Comparison of ENCODE assay signal across 31 mouse cellular contexts in the genomic region with DNA sequence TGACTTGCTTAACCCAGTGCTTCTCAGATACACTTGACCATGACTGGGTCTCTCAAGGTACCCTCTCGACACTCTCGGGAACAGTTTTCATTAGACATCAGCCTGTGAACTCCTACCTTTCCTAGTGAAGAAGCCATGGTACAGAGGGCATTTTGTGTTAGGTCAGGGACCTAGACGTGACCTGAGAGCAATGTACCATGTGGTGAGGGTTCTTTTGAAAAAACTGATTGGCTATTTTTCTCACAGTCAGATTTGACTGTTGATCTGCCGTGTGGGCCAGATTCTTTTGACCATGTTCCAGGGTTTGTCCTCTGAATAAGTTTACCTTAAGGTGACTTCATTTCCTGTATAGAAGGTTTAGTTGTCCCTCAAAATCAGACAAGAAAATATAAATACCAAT.
"Had no signal": no experiment of that assay in that cellular context is flagged by ENCODE, and none has a peak within 500 bp of the region (broad histone marks: within the 10 kb centered on the region; RNA-seq: fewer than 3 reads in every experiment).

No protein-coding gene starts in this region.

- H3K4me3 ChIP-seq: left cerebral cortex, adult 2 months; limb, embryonic 10.5 days; limb, embryonic 12.5 days; limb, embryonic 13.5 days; limb, embryonic 15.5 days; liver, embryonic 12.5 days; liver, embryonic 13.5 days; liver, embryonic 15.5 days; lung, embryonic 15.5 days; megakaryocyte, embryonic 14.5 days; midbrain, embryonic 10.5 days; midbrain, embryonic 12.5 days; midbrain, embryonic 13.5 days; midbrain, embryonic 15.5 days; myocyte; neural tube, embryonic 12.5 days had no signal

- H3K9me3 ChIP-seq: limb, embryonic 10.5 days; limb, embryonic 12.5 days; limb, embryonic 13.5 days; limb, embryonic 15.5 days; liver, embryonic 12.5 days; liver, embryonic 13.5 days; liver, embryonic 15.5 days; lung, embryonic 15.5 days; midbrain, embryonic 10.5 days; midbrain, embryonic 12.5 days; midbrain, embryonic 13.5 days; midbrain, embryonic 15.5 days; neural tube, embryonic 12.5 days had no signal

- H3K9ac ChIP-seq: limb, embryonic 12.5 days; limb, embryonic 13.5 days; limb, embryonic 15.5 days; liver, embryonic 12.5 days; liver, embryonic 13.5 days; liver, embryonic 14.5 days; liver, embryonic 15.5 days; liver, postnatal 0 days; lung, embryonic 14.5 days; lung, embryonic 15.5 days; midbrain, embryonic 12.5 days; midbrain, embryonic 13.5 days; midbrain, embryonic 15.5 days; neural tube, embryonic 12.5 days had no signal

- H3K4me1 ChIP-seq: limb, embryonic 10.5 days; limb, embryonic 12.5 days; limb, embryonic 13.5 days; limb, embryonic 15.5 days; liver, embryonic 12.5 days; liver, embryonic 13.5 days; liver, embryonic 15.5 days; lung, embryonic 15.5 days; megakaryocyte, embryonic 14.5 days; midbrain, embryonic 10.5 days; midbrain, embryonic 12.5 days; midbrain, embryonic 13.5 days; midbrain, embryonic 15.5 days; neural tube, embryonic 12.5 days had no signal

- H3K36me3 ChIP-seq: limb, embryonic 10.5 days; limb, embryonic 12.5 days; limb, embryonic 13.5 days; limb, embryonic 15.5 days; liver, embryonic 12.5 days; liver, embryonic 13.5 days; liver, embryonic 15.5 days; lung, embryonic 15.5 days; midbrain, embryonic 10.5 days; midbrain, embryonic 12.5 days; midbrain, embryonic 13.5 days; midbrain, embryonic 15.5 days; neural tube, embryonic 12.5 days had no signal

- H3K4me2 ChIP-seq: limb, embryonic 12.5 days; limb, embryonic 13.5 days; limb, embryonic 15.5 days; liver, embryonic 11.5 days; liver, embryonic 12.5 days; liver, embryonic 13.5 days; liver, embryonic 15.5 days; lung, embryonic 14.5 days; lung, embryonic 15.5 days; midbrain, embryonic 12.5 days; midbrain, embryonic 13.5 days; midbrain, embryonic 15.5 days; neural tube, embryonic 12.5 days had no signal

- H3K27me3 ChIP-seq: limb, embryonic 12.5 days; limb, embryonic 13.5 days; limb, embryonic 15.5 days; liver, embryonic 12.5 days; liver, embryonic 13.5 days; liver, embryonic 15.5 days; lung, embryonic 15.5 days; megakaryocyte, embryonic 14.5 days; midbrain, embryonic 12.5 days; midbrain, embryonic 13.5 days; midbrain, embryonic 15.5 days; neural tube, embryonic 12.5 days had no signal

- DNase-seq: left cerebral cortex, postnatal 4 days; liver, embryonic 13.5 days; liver, postnatal 0 days; lung, adult 18-20 months; lung, adult 2 months; lung, embryonic 14.5 days; lung, postnatal 10 days; lung, postnatal 14 days; lung, postnatal 36 days; lung, postnatal 4 days; midbrain, embryonic 14.5 days had no signal

- H3K27ac ChIP-seq: left cerebral cortex, adult 2 months; limb, embryonic 10.5 days; limb, embryonic 12.5 days; limb, embryonic 13.5 days; limb, embryonic 15.5 days; liver, embryonic 12.5 days; liver, embryonic 13.5 days; liver, embryonic 14.5 days; liver, embryonic 15.5 days; lung, embryonic 15.5 days; macrophage; midbrain, embryonic 10.5 days; midbrain, embryonic 12.5 days; midbrain, embryonic 13.5 days; midbrain, embryonic 15.5 days; neural tube, embryonic 12.5 days had no signal

- ATAC-seq: liver, embryonic 12.5 days; liver, postnatal 0 days; lung, postnatal 0 days; midbrain, embryonic 13.5 days; midbrain, embryonic 15.5 days; midbrain, embryonic 16.5 days had no signal
